Mouse (Mus musculus): ENCODE data around the gene Ifitm3. TPM values are rescaled to one million over a fixed set of nuclear protein-coding genes. Genes with fewer than 3 reads are reported as not detected.
A peak's percentile ranks its signal among the peaks of the same experiment; 100 is the strongest.

Gene Ifitm3
- polyA plus RNA-seq, 1 experiment = 177 TPM

GRCm38 (mm10) chr7:140998853-140999700, 11.5 kb downstream of the Ifitm3 start:
- Histone ChIP-seq H3K4me3 (ENCODE audit: extremely low read depth, insufficient read depth, insufficient read length) (no peak overlapping the region), H3K36me3 (ENCODE audit: control insufficient read depth, insufficient read depth, low read length) (no peaks in the 10 kb centered on the region), H3K4me1 (ENCODE audit: control insufficient read depth, insufficient read depth, insufficient read length) (no peaks in the 10 kb centered on the region), H3K27ac (ENCODE audit: insufficient read depth, low read length) (peak overlapping the region; percentile 30), H3K27me3 (ENCODE audit: control insufficient read depth, insufficient read depth, low read length) (no peaks in the 10 kb centered on the region)
- DNase-seq (ENCODE audit: low read depth in 1 of 2, low spot score in 2 of 2) = no peak
- no peak for TF ChIP-seq POLR2A (IDR thresholded peaks at IDR 0.05; ENCODE audit: low read depth, low read length)
- no peak for TF ChIP-seq CTCF (IDR thresholded peaks at IDR 0.05; ENCODE audit: extremely low read depth, insufficient read depth, insufficient read length, insufficient replicate concordance)
- 32% methylated on average over 11 of the region's 11 CpGs for WGBS

GRCm38 (mm10) chr7:140997817-140998216, 12.8 kb downstream of the Ifitm3 start:
- no peaks in the 10 kb centered on the region for H3K4me1 ChIP-seq (ENCODE audit: control insufficient read depth, insufficient read depth, insufficient read length)
- no peak for TF ChIP-seq POLR2A (IDR thresholded peaks at IDR 0.05; ENCODE audit: low read depth, low read length)
- TF ChIP-seq CTCF (IDR thresholded peaks at IDR 0.05; ENCODE audit: extremely low read depth, insufficient read depth, insufficient read length, insufficient replicate concordance) = no peak
- WGBS = 31% methylated on average over 1 of the region's 1 CpGs
- no peaks in the 10 kb centered on the region for H3K27me3 ChIP-seq (ENCODE audit: control insufficient read depth, insufficient read depth, low read length)
- DNase-seq (ENCODE audit: low read depth in 1 of 2, low spot score in 2 of 2) = no peak
- H3K36me3 ChIP-seq (ENCODE audit: control insufficient read depth, insufficient read depth, low read length) = no peaks in the 10 kb centered on the region
- H3K27ac ChIP-seq (ENCODE audit: insufficient read depth, low read length) = no peak overlapping the region
- no peak overlapping the region for H3K4me3 ChIP-seq (ENCODE audit: extremely low read depth, insufficient read depth, insufficient read length)

GRCm38 (mm10) chr7:140991117-140991689, 19.4 kb downstream of the Ifitm3 start:
- Histone ChIP-seq H3K4me1 (ENCODE audit: control insufficient read depth, insufficient read depth, insufficient read length) (peaks cover 4% of the 10 kb centered on the region; the same call in 1 of the 2 replicates), H3K4me3 (ENCODE audit: extremely low read depth, insufficient read depth, insufficient read length) (no peak overlapping the region), H3K27me3 (ENCODE audit: control insufficient read depth, insufficient read depth, low read length) (no peaks in the 10 kb centered on the region), H3K27ac (ENCODE audit: insufficient read depth, low read length) (no peak overlapping the region), H3K36me3 (ENCODE audit: control insufficient read depth, insufficient read depth, low read length) (no peaks in the 10 kb centered on the region)
- TF ChIP-seq POLR2A (IDR thresholded peaks at IDR 0.05; ENCODE audit: low read depth, low read length) (no peak), CTCF (IDR thresholded peaks at IDR 0.05; ENCODE audit: extremely low read depth, insufficient read depth, insufficient read length, insufficient replicate concordance) (no peak)
- WGBS = 38% methylated on average over 14 of the region's 14 CpGs
- DNase-seq (ENCODE audit: low read depth in 1 of 2, low spot score in 2 of 2) = no peak

- no peak overlapping the region for H3K27ac ChIP-seq (ENCODE audit: insufficient read depth, low read length)
Observed at GRCm38 (mm10) chr7:140990622-140991021, 19.9 kb downstream of the Ifitm3 start.

GRCm38 (mm10) chr7:140990185-140990584, 20.4 kb downstream of the Ifitm3 start:
- Histone ChIP-seq H3K36me3 (ENCODE audit: control insufficient read depth, insufficient read depth, low read length) (no peaks in the 10 kb centered on the region), H3K4me3 (ENCODE audit: extremely low read depth, insufficient read depth, insufficient read length) (no peak overlapping the region), H3K27ac (ENCODE audit: insufficient read depth, low read length) (no peak overlapping the region), H3K4me1 (ENCODE audit: control insufficient read depth, insufficient read depth, insufficient read length) (peaks cover 4% of the 10 kb centered on the region; the same call in 1 of the 2 replicates), H3K27me3 (ENCODE audit: control insufficient read depth, insufficient read depth, low read length) (no peaks in the 10 kb centered on the region)
- TF ChIP-seq POLR2A (IDR thresholded peaks at IDR 0.05; ENCODE audit: low read depth, low read length) (no peak), CTCF (IDR thresholded peaks at IDR 0.05; ENCODE audit: extremely low read depth, insufficient read depth, insufficient read length, insufficient replicate concordance) (no peak)
- no peak for DNase-seq (ENCODE audit: low read depth in 1 of 2, low spot score in 2 of 2)
- WGBS = 34% methylated on average over 6 of the region's 6 CpGs

More at GRCm38 (mm10) chr7:140990622-140991021, 19.9 kb downstream of the Ifitm3 start:
- WGBS = 26% methylated on average over 5 of the region's 5 CpGs
- no peak for TF ChIP-seq CTCF (IDR thresholded peaks at IDR 0.05; ENCODE audit: extremely low read depth, insufficient read depth, insufficient read length, insufficient replicate concordance)
- peaks cover 4% of the 10 kb centered on the region; the same call in 1 of the 2 replicates for H3K4me1 ChIP-seq (ENCODE audit: control insufficient read depth, insufficient read depth, insufficient read length)
- no peak for DNase-seq (ENCODE audit: low read depth in 1 of 2, low spot score in 2 of 2)
- H3K4me3 ChIP-seq (ENCODE audit: extremely low read depth, insufficient read depth, insufficient read length) = no peak overlapping the region
- H3K36me3 ChIP-seq (ENCODE audit: control insufficient read depth, insufficient read depth, low read length) = no peaks in the 10 kb centered on the region
- no peaks in the 10 kb centered on the region for H3K27me3 ChIP-seq (ENCODE audit: control insufficient read depth, insufficient read depth, low read length)

GRCm38 (mm10) chr7:140989022-140989421, 21.5 kb downstream of the Ifitm3 start:
- DNase-seq (ENCODE audit: low read depth in 1 of 2, low spot score in 2 of 2) = no peak
- Histone ChIP-seq H3K4me3 (ENCODE audit: extremely low read depth, insufficient read depth, insufficient read length) (no peak overlapping the region), H3K27me3 (ENCODE audit: control insufficient read depth, insufficient read depth, low read length) (no peaks in the 10 kb centered on the region), H3K4me1 (ENCODE audit: control insufficient read depth, insufficient read depth, insufficient read length) (peaks cover 4% of the 10 kb centered on the region; the same call in 1 of the 2 replicates), H3K27ac (ENCODE audit: insufficient read depth, low read length) (no peak overlapping the region), H3K36me3 (ENCODE audit: control insufficient read depth, insufficient read depth, low read length) (no peaks in the 10 kb centered on the region)
- TF ChIP-seq CTCF (IDR thresholded peaks at IDR 0.05; ENCODE audit: extremely low read depth, insufficient read depth, insufficient read length, insufficient replicate concordance) (no peak), POLR2A (IDR thresholded peaks at IDR 0.05; ENCODE audit: low read depth, low read length) (no peak)
- 85% methylated on average over 4 of the region's 4 CpGs for WGBS
